Mouse (Mus musculus) neural tube, embryonic 10.5 days (tissue): ENCODE data around the gene Ephb1.

Experiments used
- DNase-seq: peaks from one replicate; pipeline ENCODE4 v3.0.0-alpha.2; 2017; ENCODE audit warnings: low spot score; ENCODE audit errors: extremely low spot score

The Ephb1 gene

DNA sequence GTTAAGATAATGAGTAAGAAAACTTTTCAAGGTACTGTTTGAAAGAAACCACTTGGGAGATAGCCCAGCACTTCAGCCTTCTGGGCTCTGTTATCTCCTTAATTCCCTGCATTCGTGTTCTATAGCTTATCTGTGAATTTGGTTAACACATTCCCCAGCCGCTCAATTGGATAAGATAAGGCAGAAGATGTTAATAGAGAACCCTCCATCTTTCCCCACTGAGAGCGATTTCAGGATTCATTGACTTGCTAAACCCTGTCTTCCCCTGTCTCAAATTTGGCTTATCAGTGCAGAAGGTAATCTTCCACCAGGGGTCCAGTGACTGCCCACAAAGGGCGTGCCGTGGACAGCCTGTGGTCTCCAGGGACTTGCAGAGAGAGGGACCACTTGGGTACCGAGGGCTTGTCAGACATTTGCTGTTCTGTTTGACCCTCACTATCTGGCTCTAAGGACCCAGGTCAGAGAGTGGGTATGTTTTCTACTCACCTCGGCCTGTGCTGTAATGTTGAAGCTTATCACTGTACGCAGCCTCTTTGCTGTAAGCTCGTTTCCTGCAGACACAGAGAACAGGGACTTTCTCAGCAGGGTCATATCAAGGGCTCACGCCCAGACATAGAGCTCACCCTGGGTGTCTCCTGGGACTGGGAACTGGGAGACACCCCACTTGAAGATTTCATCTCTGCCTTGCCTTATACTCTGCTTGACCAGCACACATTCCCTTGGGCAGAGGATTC, 358.9 kb downstream of the Ephb1 start:
- no peak for DNase-seq

DNA sequence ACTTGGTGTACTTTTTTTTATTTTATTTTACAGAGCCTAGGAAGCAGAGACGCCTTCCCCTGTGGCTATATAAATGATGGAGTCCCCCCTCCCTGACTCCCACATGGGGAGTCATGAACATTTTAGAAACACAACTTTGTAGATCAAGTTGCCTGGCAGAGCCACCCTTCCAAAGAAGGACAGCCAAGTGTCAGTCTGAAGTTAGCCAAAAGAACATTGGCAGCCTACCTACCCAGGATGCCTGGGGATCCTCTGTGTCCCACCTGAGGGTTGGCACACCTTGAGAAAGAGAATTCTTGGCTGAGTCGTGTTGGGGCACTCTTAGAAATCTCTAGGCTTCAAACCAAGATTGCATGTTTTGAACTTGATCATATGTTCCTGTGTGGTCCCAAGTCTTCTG, 360.4 kb downstream of the Ephb1 start:
- DNase-seq = no peak

DNA sequence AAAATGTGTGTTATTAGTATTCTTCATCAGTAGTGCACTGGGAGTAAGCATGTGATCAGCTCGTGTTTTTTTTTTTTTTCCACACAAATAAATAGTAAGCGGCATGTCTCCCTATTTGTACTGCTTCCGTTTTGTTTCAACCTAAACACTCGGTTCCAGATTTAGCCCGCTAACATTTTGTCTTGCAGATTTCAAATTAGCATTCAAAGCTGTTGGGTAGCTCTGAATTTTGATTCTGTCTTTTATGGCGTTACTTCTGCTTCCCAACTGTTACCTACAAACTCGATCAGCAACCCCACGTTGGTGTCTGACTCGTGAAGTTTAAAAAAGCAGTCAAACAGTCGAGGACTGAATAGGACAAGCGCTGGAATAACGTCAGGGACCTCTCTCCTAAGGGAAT, 363.7 kb downstream of the Ephb1 start:
- no peak for DNase-seq

DNA sequence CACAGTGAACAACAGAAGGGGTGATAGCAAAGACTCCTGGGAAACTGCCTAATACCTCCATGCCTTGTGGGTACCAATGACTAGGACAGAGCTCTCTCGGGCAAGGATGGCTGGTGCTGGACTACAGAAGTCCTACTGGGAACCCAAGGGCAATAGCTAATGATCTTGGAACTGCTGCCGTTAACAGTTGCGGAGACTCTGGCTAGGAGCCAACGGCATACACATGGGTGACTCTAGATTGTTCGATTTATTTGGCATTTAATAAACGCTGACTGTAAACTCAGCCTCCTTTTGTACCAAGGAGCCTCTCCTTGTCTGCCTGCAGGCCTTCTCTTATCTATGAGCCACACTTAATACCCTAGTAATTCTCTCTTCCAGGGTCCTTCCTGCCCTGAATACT, 364.5 kb downstream of the Ephb1 start:
- DNase-seq = no peak

DNA sequence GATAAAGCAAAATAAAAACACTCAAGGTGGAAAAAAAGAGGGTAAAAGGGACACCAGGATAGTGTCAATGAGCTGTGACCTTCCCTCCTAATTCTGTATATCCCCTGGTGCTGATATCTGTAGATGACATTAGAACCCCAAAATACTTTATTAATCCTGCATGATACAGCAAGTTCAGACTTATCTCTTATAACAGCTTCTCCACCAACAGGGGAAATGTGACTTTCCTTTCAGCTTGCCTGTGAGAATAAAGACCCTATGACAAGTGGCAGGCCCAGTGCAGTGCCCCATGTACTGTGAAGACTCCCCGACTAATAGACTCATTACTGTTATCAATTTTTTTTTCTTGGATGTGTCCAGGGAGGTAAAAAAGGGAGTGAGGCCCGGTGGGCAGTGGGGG, 367.6 kb downstream of the Ephb1 start:
- DNase-seq = no peak

DNA sequence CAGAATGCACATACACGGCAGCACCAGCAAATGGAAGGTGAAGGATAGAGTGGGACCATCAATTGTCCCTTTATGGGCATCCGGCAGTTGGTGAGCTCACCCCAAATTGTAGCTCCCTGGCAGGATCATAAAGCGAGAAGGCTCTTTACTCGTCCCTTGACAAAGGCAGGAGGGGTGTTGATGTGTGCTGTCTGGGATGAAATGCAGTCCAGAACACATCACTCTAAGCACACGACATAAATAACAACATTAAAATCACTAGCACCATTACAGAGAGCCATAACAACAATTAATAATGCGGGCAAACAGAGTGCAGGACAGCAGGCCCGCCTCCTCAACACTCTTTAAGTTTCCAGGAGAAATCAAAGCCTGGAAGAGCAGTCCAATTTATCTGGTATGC, 372.1 kb downstream of the Ephb1 start:
- DNase-seq = no peak

DNA sequence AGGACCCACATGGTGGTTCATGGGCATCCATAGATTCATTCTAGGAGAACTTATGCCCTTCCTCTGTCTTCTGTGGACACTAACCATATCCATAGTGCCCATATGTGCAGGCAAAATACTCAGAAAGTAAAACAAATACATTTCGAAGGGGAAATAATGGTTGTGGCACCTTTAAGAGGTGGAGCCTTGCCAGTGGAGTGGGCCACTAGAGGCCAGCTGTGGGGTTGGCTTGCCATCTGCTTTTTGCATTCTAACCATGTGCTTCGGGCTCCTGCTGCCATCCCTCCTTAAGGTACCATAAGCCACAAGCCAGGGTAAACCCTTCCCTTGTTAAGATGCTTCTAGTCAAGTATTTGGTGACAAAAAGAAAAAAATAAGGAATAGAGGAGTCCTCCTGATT, 373.3 kb downstream of the Ephb1 start:
- no peak for DNase-seq

DNA sequence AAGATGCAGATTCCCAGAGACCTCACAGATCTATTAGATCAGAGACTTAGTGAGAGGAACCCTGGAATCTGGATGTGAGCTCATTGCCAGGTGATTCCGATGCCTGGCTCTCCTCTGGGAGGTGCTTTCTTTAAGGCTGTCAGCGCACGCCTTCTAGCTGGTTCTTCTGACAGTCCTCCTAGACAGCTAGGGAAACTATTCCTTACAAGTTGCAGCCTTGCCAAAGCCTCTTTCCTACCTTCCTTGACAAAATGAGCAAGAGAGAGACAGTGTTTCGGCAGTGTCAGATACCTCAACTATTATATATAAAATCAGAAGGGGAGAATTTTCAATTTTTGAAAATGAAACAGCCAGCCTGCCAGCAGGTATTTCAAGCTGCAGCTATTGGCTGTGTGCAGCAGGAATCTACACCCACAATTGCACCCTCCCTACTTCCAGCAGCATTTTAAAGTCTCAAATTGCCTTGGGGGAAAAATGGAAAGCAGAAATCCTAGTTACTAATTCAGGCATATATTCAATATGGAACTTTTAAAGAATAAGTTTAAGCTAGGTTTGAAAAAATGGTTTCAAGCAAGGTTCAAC, 377.5 kb downstream of the Ephb1 start:
- no peak for DNase-seq

DNA sequence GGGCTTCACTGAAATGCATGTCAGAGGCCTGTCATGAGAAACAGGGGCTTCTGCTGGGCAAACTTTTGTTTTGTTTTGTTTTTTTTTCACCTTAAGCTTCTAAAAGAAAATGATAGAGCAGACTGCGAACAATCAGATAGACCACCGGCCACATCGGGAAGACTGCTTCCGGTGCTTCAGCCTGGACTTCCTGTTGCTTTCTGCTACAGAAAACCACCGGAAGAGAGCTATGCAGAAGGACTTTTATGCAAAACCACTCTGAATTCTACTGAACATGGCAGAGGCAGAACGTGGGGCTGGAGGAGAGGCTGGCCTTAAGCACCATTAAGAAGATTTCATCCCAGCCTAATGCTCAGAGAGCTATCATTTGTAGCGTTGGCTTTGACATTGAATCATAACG, 382.2 kb downstream of the Ephb1 start:
- no peak for DNase-seq

DNA sequence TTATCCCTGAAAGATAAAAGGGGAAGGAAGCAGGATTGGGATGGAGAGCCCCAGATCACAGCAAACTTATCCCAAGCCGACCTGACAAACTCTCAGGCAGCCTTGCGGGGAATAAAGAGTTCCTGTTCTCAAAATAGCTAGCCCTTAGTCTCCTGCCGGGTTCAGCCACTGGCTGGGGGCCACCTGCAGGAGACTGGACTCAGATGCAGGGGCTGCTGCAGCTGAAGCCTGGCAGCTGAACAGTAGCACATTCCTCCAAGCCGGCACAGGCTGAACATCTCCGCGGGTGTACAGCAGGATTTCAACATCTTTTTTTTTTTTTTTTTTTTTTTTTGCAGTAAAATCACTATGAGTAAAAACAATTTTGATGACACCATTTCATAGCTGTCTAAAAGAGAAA, 382.7 kb downstream of the Ephb1 start:
- no peak for DNase-seq

DNA sequence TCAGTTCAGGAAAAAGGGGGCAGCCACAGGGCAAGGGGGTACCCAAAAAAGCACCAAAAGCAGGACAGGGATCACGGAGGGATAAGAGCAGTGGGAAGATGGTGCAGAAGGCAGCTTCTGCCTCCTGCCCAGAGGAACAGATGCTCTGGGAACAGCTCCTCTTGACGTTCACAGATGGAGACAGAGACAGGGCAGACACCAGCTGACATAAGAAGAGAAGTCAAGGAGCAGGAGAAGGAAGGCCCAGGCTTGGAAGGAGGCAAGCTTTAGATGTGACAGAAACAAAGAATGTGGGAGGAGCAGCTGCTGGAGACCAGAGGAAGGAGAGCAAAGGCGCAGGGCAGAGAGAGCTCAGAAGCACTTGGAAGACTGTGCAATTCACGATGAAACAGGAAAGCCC, 398.3 kb downstream of the Ephb1 start:
- DNase-seq = no peak

DNA sequence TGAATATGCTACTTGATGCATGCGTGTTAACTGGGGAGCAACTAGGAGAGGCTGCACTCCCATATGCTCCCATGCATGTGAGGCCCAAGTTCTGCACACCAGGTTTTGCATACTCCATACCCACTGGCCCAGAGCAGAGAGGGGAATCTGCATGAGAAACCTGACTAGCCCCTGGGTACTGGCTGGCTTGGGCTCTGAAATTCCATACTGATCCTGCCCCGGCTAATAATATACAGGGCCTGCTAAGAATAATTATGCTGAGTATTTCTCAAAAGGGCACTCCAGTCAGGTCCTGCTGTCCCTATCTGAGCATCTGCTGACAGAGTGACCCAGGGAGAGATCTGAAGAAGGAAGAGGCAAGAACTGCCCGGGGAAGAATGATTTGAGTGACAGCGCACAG, 400.0 kb downstream of the Ephb1 start:
- no peak for DNase-seq

DNA sequence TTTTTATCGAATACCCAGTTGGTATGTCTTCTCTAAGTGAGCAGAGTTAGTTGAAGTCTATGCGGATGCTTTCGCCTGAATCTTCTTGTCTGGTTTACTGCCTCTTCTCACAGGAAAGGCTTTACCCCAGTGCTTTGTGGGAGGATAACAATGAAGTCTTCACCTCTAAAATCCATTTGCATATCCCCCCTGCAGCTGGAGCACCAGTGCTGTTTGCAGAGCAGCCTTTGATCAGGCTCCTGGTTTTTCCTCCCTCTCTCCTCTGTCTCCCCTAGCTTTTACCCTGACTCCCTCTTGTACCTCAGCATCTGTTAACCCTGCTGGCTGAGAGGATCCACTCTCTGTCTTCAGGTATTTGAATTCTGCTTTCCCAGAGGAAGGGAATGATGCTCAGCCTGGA, 404.4 kb downstream of the Ephb1 start:
- no peak for DNase-seq

DNA sequence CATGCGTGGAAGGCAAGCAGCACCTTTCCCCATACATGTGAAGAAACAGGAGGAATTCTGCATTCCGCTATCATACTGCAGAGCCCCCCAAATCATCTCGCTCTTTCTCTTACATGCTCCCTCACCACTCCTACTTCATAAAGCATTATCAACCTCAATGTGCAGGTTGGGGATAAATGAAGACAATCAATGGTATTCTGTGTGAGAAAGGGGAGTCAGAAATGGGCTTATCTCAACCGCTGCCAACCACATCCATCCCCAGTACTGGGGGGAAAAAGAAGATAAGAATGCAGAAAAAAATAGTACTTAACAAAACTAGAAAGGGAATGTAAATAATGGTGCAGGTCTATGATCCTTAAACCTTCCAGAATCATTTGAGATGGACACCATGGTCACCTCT, 408.7 kb downstream of the Ephb1 start:
- no peak for DNase-seq

DNA sequence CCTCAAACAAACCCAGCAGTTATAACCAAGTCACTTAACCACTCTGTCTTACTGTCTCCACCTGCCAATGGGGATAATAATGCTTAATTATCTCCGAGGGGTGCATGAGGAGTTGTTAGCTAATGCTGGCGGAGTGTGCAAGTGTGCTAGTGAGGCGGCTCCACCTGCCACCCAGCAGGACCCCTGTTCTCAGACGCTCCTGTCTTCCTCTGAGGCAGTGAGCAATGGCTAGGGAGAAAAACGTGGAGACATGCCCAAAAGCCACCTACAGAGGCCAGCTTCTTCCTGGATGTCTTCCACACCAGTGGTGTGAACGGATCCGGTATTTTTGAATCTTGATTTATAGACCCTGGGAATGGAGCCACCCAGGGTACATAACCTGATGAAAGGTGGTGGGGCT, 409.2 kb downstream of the Ephb1 start:
- DNase-seq = no peak

DNA sequence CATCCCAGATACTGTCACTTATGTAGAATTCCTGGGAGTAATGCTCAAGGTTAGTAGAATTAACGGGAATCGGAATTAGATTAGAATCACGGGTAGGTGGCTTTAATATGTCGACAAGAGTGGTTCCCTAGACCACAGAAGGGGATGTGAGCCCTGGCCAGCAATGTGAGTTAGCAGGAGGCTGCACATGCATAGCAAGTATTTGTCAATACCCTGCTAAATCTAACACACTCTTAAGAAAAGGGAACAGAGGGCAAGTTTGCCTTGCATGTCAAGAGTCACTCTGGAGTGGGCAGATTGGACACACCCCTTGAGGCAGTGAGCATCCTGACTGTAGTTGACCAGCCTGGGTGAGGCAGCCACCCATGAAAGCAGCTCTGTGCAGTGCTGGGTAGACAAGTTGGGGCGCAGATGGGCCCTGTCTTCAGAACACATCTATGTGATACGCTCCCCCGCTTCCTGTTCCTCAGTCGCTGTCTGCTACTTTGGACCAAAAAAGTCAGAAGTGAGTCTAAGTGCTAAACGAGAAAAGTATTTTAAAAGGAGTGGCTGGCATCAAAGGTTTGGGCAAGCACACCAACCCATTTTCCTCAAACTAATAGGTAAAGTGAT, 412.3 kb downstream of the Ephb1 start:
- no peak for DNase-seq

DNA sequence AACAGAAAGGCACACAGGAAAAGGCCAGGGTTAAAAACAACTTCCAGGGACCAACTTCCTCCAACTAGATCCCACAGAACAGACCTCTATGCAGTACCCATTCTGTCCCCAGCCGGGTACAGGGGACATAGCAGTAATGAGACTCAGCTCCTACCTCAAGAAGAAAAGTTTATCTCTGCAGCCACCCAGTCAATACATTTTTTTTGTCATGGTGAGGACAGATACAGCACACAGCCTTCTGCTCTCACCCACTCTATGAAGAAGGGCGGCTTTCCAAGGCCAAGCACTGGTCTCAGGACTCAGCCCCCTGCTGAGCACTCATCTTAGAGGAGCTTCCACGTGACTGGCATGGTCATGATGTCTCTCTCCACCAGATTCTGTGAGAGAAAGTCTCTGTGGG, 414.3 kb downstream of the Ephb1 start:
- DNase-seq = no peak

DNA sequence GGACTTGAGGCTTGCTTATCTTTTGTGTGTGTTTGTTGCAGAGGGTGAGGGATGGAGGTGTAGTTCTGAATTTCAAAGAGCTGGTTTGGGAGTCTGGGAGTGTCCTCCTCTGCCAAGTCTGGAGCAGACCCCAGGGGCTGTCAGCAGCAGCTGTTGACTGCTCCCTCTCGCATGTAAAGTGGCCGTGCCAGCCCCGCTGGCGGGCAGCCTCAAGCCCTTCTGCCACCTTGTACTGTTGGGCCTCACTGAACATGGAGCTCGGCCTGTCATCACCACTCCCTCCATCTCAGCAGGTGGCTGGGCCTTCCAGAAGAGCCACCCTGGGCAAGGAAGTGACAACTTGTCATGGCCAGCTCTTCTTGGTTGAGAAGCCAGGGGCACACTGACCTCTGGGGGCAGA, 415.5 kb downstream of the Ephb1 start:
- DNase-seq = no peak

DNA sequence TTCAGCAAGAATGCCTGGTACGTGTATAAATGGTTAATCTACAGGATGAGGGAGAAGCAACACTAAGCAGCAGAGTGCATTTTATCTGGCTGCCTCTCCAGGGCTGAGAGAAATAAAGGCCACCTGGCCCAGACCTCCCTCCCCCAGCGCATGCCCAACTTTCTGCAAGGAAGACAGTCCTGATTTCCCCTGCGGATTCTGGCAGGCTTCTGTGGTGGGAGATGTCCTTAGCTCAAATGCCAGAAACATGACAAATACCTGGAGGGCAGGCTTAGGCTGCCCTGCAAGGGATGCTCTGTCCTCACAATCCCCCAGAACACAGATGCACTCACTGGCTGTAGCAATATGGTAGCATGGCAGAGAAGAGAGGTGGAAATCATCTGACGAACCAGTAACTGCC, 416.4 kb downstream of the Ephb1 start:
- DNase-seq = no peak

DNA sequence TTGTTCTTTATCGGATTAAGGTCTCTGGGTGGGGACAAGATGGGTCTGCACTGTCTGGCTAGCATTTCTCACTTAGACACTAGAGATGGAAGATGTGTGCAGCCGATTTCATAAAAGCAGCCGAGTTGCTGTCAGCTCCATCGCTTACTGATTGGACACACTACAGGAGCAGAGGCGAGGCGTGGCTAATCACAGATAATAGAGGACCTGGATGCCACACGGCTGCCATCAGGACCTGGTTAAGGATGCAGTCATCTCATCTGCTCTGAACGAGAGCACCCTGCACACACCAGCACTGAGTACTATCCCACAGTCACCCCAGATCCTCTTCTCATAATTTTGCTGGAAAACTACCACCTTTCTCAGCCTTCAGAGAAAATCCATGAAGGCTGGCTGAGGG, 419.6 kb downstream of the Ephb1 start:
- no peak for DNase-seq

DNA sequence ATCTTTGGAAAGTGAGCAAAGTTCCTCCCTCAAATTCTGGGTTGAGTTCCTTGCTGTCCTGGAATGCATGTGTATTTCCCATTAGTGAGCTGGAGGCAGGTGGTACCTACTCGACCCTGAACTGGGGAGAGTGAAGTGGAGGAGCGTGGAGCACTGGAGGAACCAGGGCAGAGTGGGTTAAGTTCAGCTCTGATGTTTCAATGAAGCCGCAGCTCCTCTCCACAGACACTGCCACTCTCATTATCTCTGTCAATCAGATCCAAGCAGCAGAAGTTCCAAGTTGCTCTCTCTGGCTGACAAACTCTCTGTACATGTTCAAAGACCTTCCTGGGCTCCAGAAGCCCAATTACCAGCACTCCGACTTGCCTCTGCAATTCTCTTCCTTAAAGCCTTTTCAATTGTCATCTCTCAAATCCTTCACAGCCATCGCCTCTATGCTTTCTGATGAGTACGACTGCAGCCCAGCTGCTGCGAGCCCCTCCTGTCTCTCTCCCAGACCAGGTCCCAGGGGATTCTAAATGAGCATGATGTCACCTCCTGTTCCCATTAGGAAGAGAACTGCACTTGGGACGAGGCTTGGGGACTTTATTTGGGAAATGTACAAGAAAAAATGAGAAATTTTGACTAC, 420.4 kb downstream of the Ephb1 start:
- no peak for DNase-seq

DNA sequence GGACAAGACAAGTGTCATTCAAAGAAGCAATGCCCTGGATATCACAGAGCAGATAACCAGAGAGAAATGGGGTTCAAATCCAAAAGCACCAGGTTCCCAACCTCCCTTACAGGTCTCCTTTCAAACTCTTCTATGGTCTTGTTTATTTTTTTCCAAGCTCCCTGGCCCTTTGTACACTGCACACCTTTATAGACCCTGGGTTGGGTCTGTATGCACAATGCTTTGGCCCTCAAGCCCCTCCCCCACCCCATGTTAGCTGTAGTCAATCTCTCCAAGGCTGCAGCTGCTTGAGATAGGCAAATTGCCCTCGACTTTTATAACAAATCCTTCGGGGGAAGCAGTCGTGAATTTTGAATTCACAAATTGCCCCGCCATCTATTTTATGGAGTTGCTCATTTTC, 429.7 kb downstream of the Ephb1 start:
- no peak for DNase-seq

DNA sequence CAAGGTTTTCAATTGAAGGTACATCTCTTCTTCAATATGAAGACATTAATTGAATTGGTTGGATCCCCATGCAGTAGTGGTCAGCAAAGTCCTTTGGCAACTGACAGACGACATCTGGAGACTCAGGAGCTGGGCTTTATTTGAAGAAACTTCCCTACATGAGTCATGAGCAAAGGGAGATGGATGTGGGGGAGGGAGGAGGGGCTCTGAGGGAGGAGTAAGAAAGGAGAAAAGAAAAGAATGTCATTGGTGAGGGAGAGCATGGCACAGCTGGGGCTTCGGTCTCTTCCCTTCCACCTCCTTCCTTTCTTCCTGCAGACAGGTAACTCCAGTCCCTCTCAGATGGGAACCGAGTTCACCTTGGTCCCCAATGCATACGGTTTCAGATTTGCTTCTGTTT, 431.6 kb downstream of the Ephb1 start:
- no peak for DNase-seq
